Mouse (Mus musculus) gastrocnemius, postnatal 25 days (tissue): Measurements from ENCODE around the gene Usp46. TPM values are rescaled to one million over a fixed set of nuclear protein-coding genes. Genes with fewer than 3 reads are reported as not detected.

ENCODE experiments used
- DNase-seq: peaks from one replicate; pipeline ENCODE4 v3.0.0; 2022
- long read RNA-seq, 2 experiments: library from polyadenylated mRNA; stranded (forward); transcript quantifications; one replicate each; pipeline ENCODE4 v2.0.0; 2021
- total RNA-seq, 2 experiments: library from RNA; stranded (reverse); gene quantifications; 1 replicate in 1 of 2; 2 replicates in 1 of 2; pipeline ENCODE4 v1.2.3; 2021

The Usp46 gene
- total RNA-seq, result 10 to 100 TPM; 11.8 to 14.1 TPM
- long read RNA-seq, experiment 1, full-length matches to known transcripts, result 1 of 5 reads
- long read RNA-seq, experiment 1, partial matches to known transcripts, result 0 of 5 reads
- long read RNA-seq, experiment 1, other reads (novel, unspliced or antisense), result 4 of 5 reads
- long read RNA-seq, experiment 2, full-length matches to known transcripts, result 2 of 3 reads
- long read RNA-seq, experiment 2, partial matches to known transcripts, result 0 of 3 reads
- long read RNA-seq, experiment 2, other reads (novel, unspliced or antisense), result 1 of 3 reads

GRCm38 (mm10) chr5:74067831-74068713 lies at the start of gene Usp46:
Gene Usp46, minus strand, starts transcription at chr5:74068431.
- peak; percentile 84 for DNase-seq

GRCm38 (mm10) chr5:74113961-74114689 lies 45.9 kb upstream of the Usp46 start:
- no peak for DNase-seq

GRCm38 (mm10) chr5:74105445-74105844 lies 37.2 kb upstream of the Usp46 start:
- no peak for DNase-seq

- no peak for DNase-seq
Observed at GRCm38 (mm10) chr5:74101761-74102160, 33.5 kb upstream of the Usp46 start.

DNA sequence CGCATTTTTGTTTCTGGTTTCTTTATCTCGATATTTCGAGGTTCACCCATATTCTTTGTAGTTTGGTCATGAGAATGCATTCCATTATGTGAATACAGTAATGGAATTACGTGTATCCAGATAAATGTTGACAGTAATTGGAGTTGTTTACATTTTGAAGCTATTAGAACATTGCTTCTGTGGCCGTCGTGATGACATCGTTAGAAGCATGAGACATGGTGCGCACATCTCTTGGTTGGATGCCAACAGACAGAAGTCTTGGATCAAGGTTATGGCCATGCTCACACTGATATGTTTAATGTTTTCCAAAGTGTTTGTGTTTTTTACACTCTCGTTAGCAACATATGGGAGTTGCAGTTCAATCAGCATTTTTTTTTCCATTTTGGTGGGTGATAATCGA lies 30.8 kb upstream of the Usp46 start:
- no peak for DNase-seq

DNA sequence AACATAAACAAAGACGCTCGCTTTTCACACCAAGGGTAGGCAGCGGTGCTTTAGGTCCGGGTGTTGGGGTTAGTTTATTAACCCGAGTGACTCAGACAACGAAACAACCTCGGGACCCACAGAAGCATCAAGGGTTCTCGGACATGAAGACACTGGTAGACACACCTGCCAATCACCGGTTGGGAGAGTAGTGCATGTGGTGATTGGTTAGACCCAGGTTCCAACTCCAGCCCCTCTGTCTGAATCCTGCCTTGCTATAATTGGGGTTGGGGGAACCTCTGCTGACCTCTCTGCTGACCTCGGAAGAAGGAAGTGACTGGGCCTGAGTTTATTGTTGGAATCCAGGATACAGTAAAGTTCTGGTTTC lies 29.6 kb upstream of the Usp46 start:
- DNase-seq, result no peak

DNA sequence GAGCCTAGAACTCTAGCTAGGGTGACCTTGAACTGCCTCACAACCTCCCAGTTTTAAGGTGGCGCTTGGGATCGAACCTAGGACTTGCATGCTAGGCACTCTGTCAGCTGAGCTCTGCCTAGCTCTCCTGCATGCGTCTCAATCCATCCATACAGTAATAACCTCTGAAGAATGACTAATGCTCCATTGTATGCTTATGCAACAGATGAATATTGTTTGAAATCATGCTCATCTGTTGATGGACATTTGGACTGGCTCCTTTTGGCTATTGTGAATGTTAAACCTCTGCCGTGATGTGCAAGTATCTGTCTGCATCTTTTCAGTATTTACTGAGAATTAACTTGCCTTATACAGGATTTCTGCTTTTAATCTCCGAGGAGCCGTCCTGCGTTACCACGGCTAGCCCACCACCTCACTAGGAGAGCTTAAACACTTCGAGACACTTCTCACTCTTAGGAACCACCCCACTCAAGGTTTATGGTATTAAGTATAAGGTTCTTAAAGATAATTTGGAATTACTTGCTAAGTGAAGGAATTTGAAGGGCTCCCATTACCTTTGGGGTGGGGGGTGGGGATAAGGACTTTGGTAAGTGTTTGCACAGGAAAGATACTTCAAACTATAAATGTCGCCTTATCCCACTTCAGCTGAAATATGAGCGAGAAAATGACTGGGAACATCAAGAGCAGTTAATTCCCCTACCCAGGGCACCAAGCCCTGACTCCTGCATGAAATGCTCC lies 29.1 kb upstream of the Usp46 start:
- DNase-seq, result no peak

GRCm38 (mm10) chr5:74096060-74096459 lies 27.8 kb upstream of the Usp46 start:
- DNase-seq, result no peak

DNA sequence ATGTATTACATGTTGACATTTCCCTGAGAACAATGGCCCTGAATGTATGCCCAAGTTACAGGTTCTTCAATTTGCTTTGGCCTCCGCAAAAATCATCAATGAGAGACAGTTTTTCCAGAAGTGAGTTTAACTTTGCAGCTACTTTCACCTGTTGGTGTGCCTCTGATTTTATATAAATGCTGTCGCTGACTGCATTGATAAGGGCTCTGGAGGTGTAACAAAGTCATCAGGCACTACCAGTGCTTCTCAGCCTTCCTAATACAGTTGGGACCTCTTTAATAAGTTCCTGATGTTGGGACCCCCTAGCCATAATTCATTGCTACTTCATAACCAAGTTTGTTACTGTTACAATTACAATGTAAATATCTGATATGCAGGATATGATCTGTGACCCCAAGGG lies 27.4 kb upstream of the Usp46 start:
- DNase-seq, result no peak

GRCm38 (mm10) chr5:74094841-74095437 lies 26.7 kb upstream of the Usp46 start:
- no peak for DNase-seq

DNA sequence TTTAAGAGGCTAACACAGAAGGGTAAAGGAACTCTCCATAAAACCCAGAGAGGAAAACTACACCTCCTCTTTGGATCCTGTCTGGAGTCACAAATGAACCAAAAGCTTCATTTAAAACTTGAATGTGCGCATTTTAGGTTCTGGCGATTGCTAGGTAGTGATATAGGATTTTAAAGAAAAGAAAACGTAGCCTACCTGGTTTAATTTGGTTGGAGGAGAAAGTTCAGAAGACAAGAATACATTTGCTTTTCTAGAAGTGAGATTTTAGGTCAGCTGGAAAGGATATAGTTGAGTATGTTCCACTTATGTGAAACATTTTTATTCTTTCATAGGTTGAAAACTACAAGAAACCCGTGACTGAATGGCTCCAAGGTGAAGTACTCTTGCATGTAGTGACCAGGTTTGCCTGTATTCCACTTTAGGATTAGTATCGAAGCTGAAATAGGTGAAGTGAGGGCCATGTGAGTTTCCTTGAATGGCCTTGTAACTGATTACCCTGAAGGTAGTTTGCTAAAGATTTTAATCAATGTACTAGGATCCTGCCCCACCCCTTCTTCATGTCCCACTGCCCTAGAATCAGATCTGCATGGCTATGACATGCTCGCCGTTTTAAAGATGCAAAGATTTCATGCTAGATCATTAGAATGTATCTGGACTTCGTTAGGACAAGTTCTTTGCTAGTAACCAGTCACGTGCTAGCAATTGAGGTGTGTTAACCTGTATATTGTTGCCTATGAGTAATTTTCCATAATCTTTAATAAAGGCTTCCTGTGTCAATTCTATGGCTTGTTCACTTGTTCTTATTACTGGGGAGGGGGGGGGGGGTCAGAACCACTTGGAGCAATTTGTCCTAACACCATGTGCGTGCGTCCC lies 25.6 kb upstream of the Usp46 start:
- no peak for DNase-seq

GRCm38 (mm10) chr5:74092833-74093555 lies 24.8 kb upstream of the Usp46 start:
- DNase-seq, result peak; percentile 96

GRCm38 (mm10) chr5:74092481-74092832 lies 24.2 kb upstream of the Usp46 start:
- no peak for DNase-seq

GRCm38 (mm10) chr5:74089643-74090042 lies 21.4 kb upstream of the Usp46 start:
- DNase-seq, result no peak

DNA sequence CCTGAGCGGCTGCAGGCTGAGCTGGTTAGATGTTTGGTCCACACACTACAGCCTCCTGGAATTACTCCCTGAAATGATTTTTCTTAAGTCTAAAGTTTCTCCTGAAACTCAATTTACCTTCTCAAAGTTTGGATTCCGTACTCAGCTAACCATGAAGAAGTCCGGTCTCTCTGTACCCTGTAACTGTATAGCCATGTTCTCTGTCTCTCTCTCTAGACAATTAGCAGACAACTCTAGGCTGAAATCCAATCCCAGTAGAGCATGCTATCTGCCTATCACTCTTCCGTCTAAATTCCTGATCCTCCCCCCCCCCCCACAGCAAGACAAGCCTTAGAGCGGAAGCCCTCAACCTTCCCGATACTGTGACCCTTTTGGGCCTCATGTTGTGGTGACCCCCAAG lies 13.5 kb upstream of the Usp46 start:
- DNase-seq, result no peak

DNA sequence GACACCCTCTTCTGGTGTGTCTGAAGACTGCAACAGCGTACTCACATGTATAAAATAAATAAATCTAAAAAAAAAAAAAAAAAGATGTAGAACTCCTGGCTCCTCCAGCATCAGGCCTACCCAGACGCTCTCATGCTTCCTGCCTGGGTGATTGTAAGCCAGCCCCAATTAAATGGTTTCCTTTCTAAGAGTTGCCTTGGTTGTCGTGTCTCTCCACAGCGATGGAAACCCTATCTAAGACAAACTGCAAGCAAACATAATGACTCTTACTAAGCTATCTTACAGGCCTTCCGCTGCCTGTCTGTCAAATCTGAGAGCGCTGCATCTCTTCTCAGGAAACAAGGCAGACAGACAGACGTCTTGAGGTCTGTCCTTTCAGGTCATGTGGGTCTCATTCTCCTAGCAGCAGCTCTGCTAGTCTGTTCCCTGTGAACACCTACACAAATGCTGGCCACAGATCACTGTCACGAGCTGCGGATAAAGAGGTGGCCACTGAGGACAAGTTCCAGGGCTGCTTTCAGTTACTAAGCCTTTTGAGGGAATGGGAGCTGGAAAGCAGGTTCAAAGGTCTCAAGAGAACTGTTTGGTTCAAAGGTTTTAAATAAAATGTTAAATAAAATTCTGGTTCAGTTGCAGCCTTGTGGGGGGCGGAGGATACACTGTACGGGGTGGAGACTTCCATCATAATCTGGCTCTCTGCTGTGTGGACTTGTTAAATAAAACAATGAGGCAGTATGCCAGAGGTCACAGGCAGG lies 10.8 kb upstream of the Usp46 start:
- no peak for DNase-seq

DNA sequence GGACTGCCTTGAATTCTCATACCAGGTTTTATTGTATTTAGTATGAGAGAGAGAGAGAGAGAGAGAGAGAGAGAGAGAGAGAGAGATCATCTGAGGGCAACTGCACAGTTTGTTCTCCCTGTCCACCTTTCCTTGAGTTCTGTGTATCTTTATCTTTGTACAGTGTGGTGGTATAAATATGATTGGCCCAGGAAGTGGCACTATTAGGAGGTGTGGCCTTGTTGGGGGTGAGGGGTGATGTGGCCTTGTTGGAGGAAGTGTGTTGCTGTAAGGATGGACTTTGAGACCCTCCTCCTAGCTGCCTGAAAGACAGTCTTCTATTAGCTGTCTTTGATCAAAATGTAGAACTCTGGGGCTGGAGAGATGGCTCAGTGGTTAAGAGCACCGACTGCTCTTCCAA lies 10.2 kb upstream of the Usp46 start:
- no peak for DNase-seq

- DNase-seq, result no peak
Observed at GRCm38 (mm10) chr5:74077959-74078358, 9.7 kb upstream of the Usp46 start.

GRCm38 (mm10) chr5:74076759-74077158 lies 8.5 kb upstream of the Usp46 start:
- DNase-seq, result no peak
